Mouse (Mus musculus): ENCODE measurements around the gene Papola. TPM values are rescaled to one million over a fixed set of nuclear protein-coding genes. Genes with fewer than 3 reads are reported as not detected.

Papola gene
- polyA plus RNA-seq, 1 experiment, result 72.7 TPM

GRCm38 (mm10) chr12:105806205-105806604, 21.7 kb downstream of the Papola start:
- H3K79me3 ChIP-seq (ENCODE audit: low read depth), result peaks cover 53% of the 10 kb centered on the region
- TF ChIP-seq CTCF (IDR thresholded peaks at IDR 0.05; ENCODE audit: control insufficient read depth, insufficient read depth, insufficient read length) (no peak), FOSL1 (IDR thresholded peaks at IDR 0.05; ENCODE audit: insufficient read depth, low read length, poor library complexity, severe bottlenecking) (no peak), MYOD1 (IDR thresholded peaks at IDR 0.05; ENCODE audit: control insufficient read depth, insufficient read length, low read depth) (no peak), USF1 (IDR thresholded peaks at IDR 0.05; ENCODE audit: low read depth) (no peak), MYOG (IDR thresholded peaks at IDR 0.05; ENCODE audit: control insufficient read depth, extremely low read depth, insufficient read length) (no peak), MAX (IDR thresholded peaks at IDR 0.05) (no peak), CEBPB (IDR thresholded peaks at IDR 0.05; ENCODE audit: low read depth) (no peak)

GRCm38 (mm10) chr12:105807416-105807815, 22.9 kb downstream of the Papola start:
- TF ChIP-seq MYOD1 (IDR thresholded peaks at IDR 0.05; ENCODE audit: control insufficient read depth, insufficient read length, low read depth) (no peak), CEBPB (IDR thresholded peaks at IDR 0.05; ENCODE audit: low read depth) (no peak), FOSL1 (IDR thresholded peaks at IDR 0.05; ENCODE audit: insufficient read depth, low read length, poor library complexity, severe bottlenecking) (no peak), MAX (IDR thresholded peaks at IDR 0.05) (no peak), CTCF (IDR thresholded peaks at IDR 0.05; ENCODE audit: control insufficient read depth, insufficient read depth, insufficient read length) (no peak), MYOG (IDR thresholded peaks at IDR 0.05; ENCODE audit: control insufficient read depth, extremely low read depth, insufficient read length) (no peak)
- Histone ChIP-seq H3K4me3 (ENCODE audit: insufficient read depth, poor library complexity, severe bottlenecking) (no peak overlapping the region), H3ac (ENCODE audit: control insufficient read depth, insufficient read length, low read depth) (no peak overlapping the region), H3K79me3 (ENCODE audit: low read depth) (peaks cover 42% of the 10 kb centered on the region), H3K36me3 (ENCODE audit: control insufficient read depth, insufficient read depth) (peaks cover 92% of the 10 kb centered on the region), H3K27me3 (ENCODE audit: control insufficient read depth, insufficient read depth, insufficient read length) (no peaks in the 10 kb centered on the region), H3K79me2 (ENCODE audit: control insufficient read depth, insufficient read depth) (peaks cover 76% of the 10 kb centered on the region)

More at GRCm38 (mm10) chr12:105806205-105806604, 21.7 kb downstream of the Papola start:
- H3K4me3 ChIP-seq (ENCODE audit: insufficient read depth, poor library complexity, severe bottlenecking), result no peak overlapping the region
- H3K27me3 ChIP-seq (ENCODE audit: control insufficient read depth, insufficient read depth, insufficient read length), result no peaks in the 10 kb centered on the region
- H3K36me3 ChIP-seq (ENCODE audit: control insufficient read depth, insufficient read depth), result peaks cover 93% of the 10 kb centered on the region
- peaks cover 89% of the 10 kb centered on the region for H3K79me2 ChIP-seq (ENCODE audit: control insufficient read depth, insufficient read depth)
- H3ac ChIP-seq (ENCODE audit: control insufficient read depth, insufficient read length, low read depth), result no peak overlapping the region

GRCm38 (mm10) chr12:105808945-105809344, 24.5 kb downstream of the Papola start:
- peaks cover 95% of the 10 kb centered on the region for H3K36me3 ChIP-seq (ENCODE audit: control insufficient read depth, insufficient read depth)
- no peak for TF ChIP-seq CEBPB (IDR thresholded peaks at IDR 0.05; ENCODE audit: low read depth)
- no peak for TF ChIP-seq CTCF (IDR thresholded peaks at IDR 0.05; ENCODE audit: control insufficient read depth, insufficient read depth, insufficient read length)
- TF ChIP-seq MYOG (IDR thresholded peaks at IDR 0.05; ENCODE audit: control insufficient read depth, extremely low read depth, insufficient read length), result no peak
- TF ChIP-seq MAX (IDR thresholded peaks at IDR 0.05), result no peak
- no peak for TF ChIP-seq MYOD1 (IDR thresholded peaks at IDR 0.05; ENCODE audit: control insufficient read depth, insufficient read length, low read depth)
- TF ChIP-seq USF1 (IDR thresholded peaks at IDR 0.05; ENCODE audit: low read depth), result no peak
- no peak for TF ChIP-seq FOSL1 (IDR thresholded peaks at IDR 0.05; ENCODE audit: insufficient read depth, low read length, poor library complexity, severe bottlenecking)
- no peak overlapping the region for H3ac ChIP-seq (ENCODE audit: control insufficient read depth, insufficient read length, low read depth)
- H3K79me3 ChIP-seq (ENCODE audit: low read depth), result peaks cover 27% of the 10 kb centered on the region
- peaks cover 61% of the 10 kb centered on the region for H3K79me2 ChIP-seq (ENCODE audit: control insufficient read depth, insufficient read depth)
- no peak overlapping the region for H3K4me3 ChIP-seq (ENCODE audit: insufficient read depth, poor library complexity, severe bottlenecking)
- no peaks in the 10 kb centered on the region for H3K27me3 ChIP-seq (ENCODE audit: control insufficient read depth, insufficient read depth, insufficient read length)

GRCm38 (mm10) chr12:105810608-105811007, 26.1 kb downstream of the Papola start:
- Histone ChIP-seq H3K79me2 (ENCODE audit: control insufficient read depth, insufficient read depth) (peaks cover 58% of the 10 kb centered on the region), H3K4me3 (ENCODE audit: insufficient read depth, poor library complexity, severe bottlenecking) (no peak overlapping the region), H3K27me3 (ENCODE audit: control insufficient read depth, insufficient read depth, insufficient read length) (no peaks in the 10 kb centered on the region), H3K79me3 (ENCODE audit: low read depth) (peaks cover 19% of the 10 kb centered on the region), H3ac (ENCODE audit: control insufficient read depth, insufficient read length, low read depth) (no peak overlapping the region), H3K36me3 (ENCODE audit: control insufficient read depth, insufficient read depth) (peaks cover 95% of the 10 kb centered on the region)
- TF ChIP-seq CEBPB (IDR thresholded peaks at IDR 0.05; ENCODE audit: low read depth) (no peak), USF1 (IDR thresholded peaks at IDR 0.05; ENCODE audit: low read depth) (no peak), MYOG (IDR thresholded peaks at IDR 0.05; ENCODE audit: control insufficient read depth, extremely low read depth, insufficient read length) (no peak), CTCF (IDR thresholded peaks at IDR 0.05; ENCODE audit: control insufficient read depth, insufficient read depth, insufficient read length) (no peak), FOSL1 (IDR thresholded peaks at IDR 0.05; ENCODE audit: insufficient read depth, low read length, poor library complexity, severe bottlenecking) (no peak), MAX (IDR thresholded peaks at IDR 0.05) (no peak), MYOD1 (IDR thresholded peaks at IDR 0.05; ENCODE audit: control insufficient read depth, insufficient read length, low read depth) (no peak)

- Histone ChIP-seq H3K79me2 (ENCODE audit: control insufficient read depth, insufficient read depth) (peaks cover 40% of the 10 kb centered on the region), H3K36me3 (ENCODE audit: control insufficient read depth, insufficient read depth) (peaks cover 92% of the 10 kb centered on the region)
These were observed 29.5 kb downstream of the Papola start for GRCm38 (mm10) chr12:105813957-105814356.

GRCm38 (mm10) chr12:105823472-105823871, 39.0 kb downstream of the Papola start:
- TF ChIP-seq CTCF (IDR thresholded peaks at IDR 0.05; ENCODE audit: control insufficient read depth, insufficient read depth, insufficient read length) (no peak), FOSL1 (IDR thresholded peaks at IDR 0.05; ENCODE audit: insufficient read depth, low read length, poor library complexity, severe bottlenecking) (no peak), MYOD1 (IDR thresholded peaks at IDR 0.05; ENCODE audit: control insufficient read depth, insufficient read length, low read depth) (no peak), MYOG (IDR thresholded peaks at IDR 0.05; ENCODE audit: control insufficient read depth, extremely low read depth, insufficient read length) (no peak), USF1 (IDR thresholded peaks at IDR 0.05; ENCODE audit: low read depth) (no peak), CEBPB (IDR thresholded peaks at IDR 0.05; ENCODE audit: low read depth) (no peak), MAX (IDR thresholded peaks at IDR 0.05) (no peak)
- H3K79me2 ChIP-seq (ENCODE audit: control insufficient read depth, insufficient read depth), result peaks cover 6% of the 10 kb centered on the region
- H3K36me3 ChIP-seq (ENCODE audit: control insufficient read depth, insufficient read depth), result peaks cover 94% of the 10 kb centered on the region
- no peak overlapping the region for H3ac ChIP-seq (ENCODE audit: control insufficient read depth, insufficient read length, low read depth)
- no peak overlapping the region for H3K4me3 ChIP-seq (ENCODE audit: insufficient read depth, poor library complexity, severe bottlenecking)
- no peaks in the 10 kb centered on the region for H3K27me3 ChIP-seq (ENCODE audit: control insufficient read depth, insufficient read depth, insufficient read length)
- peaks cover 2% of the 10 kb centered on the region for H3K79me3 ChIP-seq (ENCODE audit: low read depth)

More at GRCm38 (mm10) chr12:105813957-105814356, 29.5 kb downstream of the Papola start:
- Histone ChIP-seq H3K79me3 (ENCODE audit: low read depth) (peaks cover 12% of the 10 kb centered on the region), H3K27me3 (ENCODE audit: control insufficient read depth, insufficient read depth, insufficient read length) (no peaks in the 10 kb centered on the region), H3ac (ENCODE audit: control insufficient read depth, insufficient read length, low read depth) (no peak overlapping the region), H3K4me3 (ENCODE audit: insufficient read depth, poor library complexity, severe bottlenecking) (no peak overlapping the region)
- TF ChIP-seq CTCF (IDR thresholded peaks at IDR 0.05; ENCODE audit: control insufficient read depth, insufficient read depth, insufficient read length), result no peak
